Mouse (Mus musculus): ENCODE data around the gene Cib1. TPM values are rescaled to one million over a fixed set of nuclear protein-coding genes. Genes with fewer than 3 reads are reported as not detected.

The Cib1 gene
- polyA plus RNA-seq, 1 experiment from 2014 or later, result 165 TPM

GRCm38 (mm10) chr7:80269751-80270255 is 37.2 kb upstream of the Cib1 start:
- Histone ChIP-seq H3K27ac (peak overlapping the region; percentile 79), H3K9me3 (replicated peaks; ENCODE audit: low read length) (no peaks in the 10 kb centered on the region), H3K9ac (ENCODE audit: low read depth, low read length) (peak overlapping the region; percentile 71), H3K4me1 (replicated peaks; ENCODE audit: insufficient read depth, low read length) (peaks cover 13% of the 10 kb centered on the region), H3K4me3 (replicated peaks; ENCODE audit: low read depth, low read length) (peak overlapping the region; percentile 68), H3K36me3 (ENCODE audit: insufficient read depth, low read length) (peaks cover 31% of the 10 kb centered on the region), H3K27me3 (ENCODE audit: insufficient read depth, low read length) (no peaks in the 10 kb centered on the region), H3K4me2 (ENCODE audit: low read length) (peak overlapping the region; percentile 97)
- ATAC-seq (replicated peaks; ENCODE audit: low FRiP score, low read depth), result peak; percentile 72
- TF ChIP-seq CTCF (IDR thresholded peaks at IDR 0.05; ENCODE audit: low read depth), result no peak
- under 1% methylated on average over 23 of the region's 23 CpGs for WGBS
- peak; percentile 19 for DNase-seq (ENCODE audit: low spot score)

- ATAC-seq (replicated peaks; ENCODE audit: low FRiP score, low read depth), result peak; percentile 92
- no peaks in the 10 kb centered on the region for H3K9me3 ChIP-seq (replicated peaks; ENCODE audit: low read length)
- H3K4me1 ChIP-seq (replicated peaks; ENCODE audit: insufficient read depth, low read length), result peaks cover 13% of the 10 kb centered on the region
- TF ChIP-seq CTCF (IDR thresholded peaks at IDR 0.05; ENCODE audit: low read depth), result no peak
- 5% methylated on average over 21 of the region's 21 CpGs for WGBS
- peak within 1 kb of the TSS; percentile 71 for H3K9ac ChIP-seq (ENCODE audit: low read depth, low read length)
- peaks cover 31% of the 10 kb centered on the region for H3K36me3 ChIP-seq (ENCODE audit: insufficient read depth, low read length)
- H3K4me2 ChIP-seq (ENCODE audit: low read length), result peak within 1 kb of the TSS; percentile 97
- H3K4me3 ChIP-seq (replicated peaks; ENCODE audit: low read depth, low read length), result peak within 1 kb of the TSS; percentile 68
- H3K27ac ChIP-seq, result peak within 1 kb of the TSS; percentile 79
- DNase-seq (ENCODE audit: low spot score), result peak; percentile 95
- no peaks in the 10 kb centered on the region for H3K27me3 ChIP-seq (ENCODE audit: insufficient read depth, low read length)
These were observed 36.5 kb upstream of the Cib1 start, which contains the start of gene Vps33b for GRCm38 (mm10) chr7:80268897-80269750. Gene Vps33b (plus strand): TSS chr7:80269649.

DNA sequence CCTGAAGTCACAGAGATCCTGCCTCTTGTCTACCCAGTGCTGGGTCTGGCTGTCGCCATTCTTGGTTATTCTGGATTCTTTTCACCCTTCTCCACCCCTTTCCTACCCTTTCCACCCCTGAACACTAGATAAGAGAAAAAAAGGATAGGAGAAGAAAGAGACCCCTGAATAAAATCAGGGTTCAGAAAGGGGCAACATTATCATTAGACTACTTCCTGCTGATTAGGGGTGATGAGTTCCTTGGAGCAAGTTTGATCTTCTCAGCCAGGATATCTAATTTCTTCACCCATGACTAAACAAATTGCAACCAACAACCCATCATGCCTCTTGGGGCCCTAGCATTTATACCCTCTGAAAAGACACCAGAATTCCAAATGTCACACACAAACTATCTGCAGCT is 35.2 kb upstream of the Cib1 start:
- Histone ChIP-seq H3K36me3 (ENCODE audit: insufficient read depth, low read length) (peaks cover 28% of the 10 kb centered on the region), H3K4me2 (ENCODE audit: low read length) (no peak overlapping the region), H3K4me3 (replicated peaks; ENCODE audit: low read depth, low read length) (no peak overlapping the region), H3K9me3 (replicated peaks; ENCODE audit: low read length) (no peaks in the 10 kb centered on the region), H3K27ac (no peak overlapping the region), H3K27me3 (ENCODE audit: insufficient read depth, low read length) (no peaks in the 10 kb centered on the region), H3K9ac (ENCODE audit: low read depth, low read length) (no peak overlapping the region), H3K4me1 (replicated peaks; ENCODE audit: insufficient read depth, low read length) (peaks cover 13% of the 10 kb centered on the region)
- no peak for DNase-seq (ENCODE audit: low spot score)
- TF ChIP-seq CTCF (IDR thresholded peaks at IDR 0.05; ENCODE audit: low read depth), result no peak
- 74% methylated on average over 1 of the region's 1 CpGs for WGBS
- no peak for ATAC-seq (replicated peaks; ENCODE audit: low FRiP score, low read depth)

DNA sequence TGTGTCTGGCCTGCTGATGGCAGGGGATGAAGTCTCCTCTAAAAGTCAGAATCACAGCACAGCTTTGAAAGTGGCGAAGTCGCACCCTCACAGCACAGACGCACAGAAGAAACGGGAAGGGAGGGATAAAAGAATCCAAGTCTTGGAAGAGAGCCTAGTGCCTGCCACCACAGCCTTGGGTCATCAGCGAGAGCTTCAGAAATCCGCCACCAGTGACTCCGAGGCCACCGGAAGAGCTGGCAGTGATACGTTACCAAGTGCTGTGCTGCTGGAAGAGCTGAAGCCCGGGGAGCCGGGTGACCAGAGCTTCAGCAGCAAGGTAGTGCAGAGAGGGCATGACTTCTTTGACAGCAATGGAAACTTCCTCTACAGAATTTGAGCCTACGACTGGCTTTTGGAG is 32.0 kb upstream of the Cib1 start:
- Histone ChIP-seq H3K27ac (no peak overlapping the region), H3K9me3 (replicated peaks; ENCODE audit: low read length) (no peaks in the 10 kb centered on the region), H3K4me3 (replicated peaks; ENCODE audit: low read depth, low read length) (no peak overlapping the region), H3K4me2 (ENCODE audit: low read length) (no peak overlapping the region), H3K9ac (ENCODE audit: low read depth, low read length) (no peak overlapping the region), H3K36me3 (ENCODE audit: insufficient read depth, low read length) (peaks cover 28% of the 10 kb centered on the region), H3K4me1 (replicated peaks; ENCODE audit: insufficient read depth, low read length) (peaks cover 11% of the 10 kb centered on the region; the same call in 1 of the 2 replicates), H3K27me3 (ENCODE audit: insufficient read depth, low read length) (no peaks in the 10 kb centered on the region)
- no peak for DNase-seq (ENCODE audit: low spot score)
- WGBS, result 92% methylated on average over 12 of the region's 12 CpGs
- TF ChIP-seq CTCF (IDR thresholded peaks at IDR 0.05; ENCODE audit: low read depth), result no peak
- ATAC-seq (replicated peaks; ENCODE audit: low FRiP score, low read depth), result no peak

DNA sequence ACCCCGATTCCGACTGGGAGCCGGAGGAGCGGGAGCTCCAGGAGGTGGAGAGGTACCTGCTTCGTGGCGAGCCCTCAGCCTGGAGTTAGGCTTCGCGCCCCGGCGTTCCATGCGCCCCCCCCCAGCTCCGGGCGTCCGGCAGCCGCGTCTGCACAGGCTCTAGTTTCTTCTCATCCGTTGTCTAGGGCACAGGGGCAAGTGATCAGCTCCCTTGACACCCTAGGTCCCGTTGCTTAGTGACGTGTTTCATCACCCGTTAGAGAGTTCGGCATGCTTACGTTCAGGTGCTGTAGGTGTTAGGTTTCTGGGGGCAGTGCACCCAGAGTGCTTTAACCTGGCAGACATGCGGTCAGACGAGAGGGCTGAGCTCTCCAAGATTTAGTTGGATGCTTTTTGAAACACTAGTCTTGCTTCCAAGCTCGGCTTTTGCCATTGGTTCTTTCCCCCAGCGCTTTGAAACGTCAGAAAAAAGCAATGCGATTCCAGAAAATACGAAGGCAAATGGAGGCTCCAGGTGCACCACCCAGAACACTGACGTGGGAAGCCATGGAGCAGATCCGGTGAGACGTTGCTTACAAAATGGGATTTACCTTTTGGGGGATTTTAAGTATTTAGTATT is 28.9 kb upstream of the Cib1 start:
- WGBS, result under 1% methylated on average over 32 of the region's 32 CpGs
- peak overlapping the region; percentile 77 for H3K4me2 ChIP-seq (ENCODE audit: low read length)
- H3K9me3 ChIP-seq (replicated peaks; ENCODE audit: low read length), result no peaks in the 10 kb centered on the region
- H3K36me3 ChIP-seq (ENCODE audit: insufficient read depth, low read length), result peaks cover 21% of the 10 kb centered on the region
- H3K9ac ChIP-seq (ENCODE audit: low read depth, low read length), result peak overlapping the region; percentile 72
- no peaks in the 10 kb centered on the region for H3K27me3 ChIP-seq (ENCODE audit: insufficient read depth, low read length)
- peak; percentile 60 for ATAC-seq (replicated peaks; ENCODE audit: low FRiP score, low read depth)
- peak overlapping the region; percentile 74 for H3K4me3 ChIP-seq (replicated peaks; ENCODE audit: low read depth, low read length)
- DNase-seq (ENCODE audit: low spot score), result peak; percentile 38
- 0 out of 2 replicates have a peak, but pooled peaks cover 5% of the 10 kb centered on the region for H3K4me1 ChIP-seq (replicated peaks; ENCODE audit: insufficient read depth, low read length)
- H3K27ac ChIP-seq, result peak overlapping the region; percentile 80
- TF ChIP-seq CTCF (IDR thresholded peaks at IDR 0.05; ENCODE audit: low read depth), result no peak

DNA sequence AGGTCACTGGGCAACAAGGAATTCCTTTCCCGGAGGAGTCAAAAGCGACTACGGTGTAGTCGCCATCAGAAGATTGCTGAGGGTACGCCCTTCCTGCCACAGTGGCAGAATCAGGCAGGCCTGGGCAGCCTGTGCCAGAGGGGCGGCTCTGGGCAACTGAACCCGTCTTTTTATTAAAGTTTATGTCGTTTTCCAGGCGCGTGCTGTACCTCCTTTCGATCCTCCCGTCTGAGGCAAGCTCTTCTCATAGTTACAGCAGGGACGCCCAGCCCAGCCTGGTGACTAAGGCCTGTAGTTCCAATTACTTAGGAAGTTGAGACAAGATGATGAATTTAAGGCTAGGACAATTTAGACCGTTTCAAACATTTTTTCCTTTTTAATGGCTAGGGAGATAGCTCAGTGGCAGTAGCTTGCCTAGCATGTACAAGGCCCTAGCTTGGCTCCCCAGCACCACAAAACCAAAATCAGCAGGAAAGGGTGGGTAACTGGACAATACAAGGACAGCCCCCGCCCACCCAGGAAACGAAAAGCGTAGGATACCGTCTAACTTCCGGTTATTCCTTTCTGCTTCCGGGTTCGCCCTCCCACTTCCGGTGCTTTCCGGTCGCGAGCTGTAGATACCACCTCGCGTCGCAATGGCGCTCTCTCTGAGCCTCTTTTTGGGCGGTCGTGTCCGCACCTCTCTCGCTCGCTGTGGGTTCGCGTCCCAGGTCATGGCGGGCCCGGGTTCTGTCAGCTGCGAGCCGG is 28.2 kb upstream of the Cib1 start, which contains the start of gene Ngrn:
Gene Ngrn, plus strand, starts transcription at position 591 of the 747 bp plus-strand sequence.
- Histone ChIP-seq H3K4me3 (replicated peaks; ENCODE audit: low read depth, low read length) (peak within 1 kb of the TSS; percentile 74), H3K36me3 (ENCODE audit: insufficient read depth, low read length) (peaks cover 15% of the 10 kb centered on the region), H3K27ac (peak within 1 kb of the TSS; percentile 80), H3K4me1 (replicated peaks; ENCODE audit: insufficient read depth, low read length) (0 out of 2 replicates have a peak, but pooled peaks cover 5% of the 10 kb centered on the region), H3K4me2 (ENCODE audit: low read length) (peak within 1 kb of the TSS; percentile 77), H3K9me3 (replicated peaks; ENCODE audit: low read length) (no peaks in the 10 kb centered on the region), H3K27me3 (ENCODE audit: insufficient read depth, low read length) (no peaks in the 10 kb centered on the region), H3K9ac (ENCODE audit: low read depth, low read length) (peak within 1 kb of the TSS; percentile 72)
- peak; percentile 96 for DNase-seq (ENCODE audit: low spot score)
- ATAC-seq (replicated peaks; ENCODE audit: low FRiP score, low read depth), result peak; percentile 90
- 26% methylated on average over 40 of the region's 40 CpGs for WGBS
- TF ChIP-seq CTCF (IDR thresholded peaks at IDR 0.05; ENCODE audit: low read depth), result peak; percentile 22; the same call in 1 of the 2 replicates
